Mouse (Mus musculus) liver, embryonic 12.5 days (tissue): Measurements from ENCODE around the gene Dld. TPM values are rescaled to one million over a fixed set of nuclear protein-coding genes. Genes with fewer than 3 reads are reported as not detected.

Experiments
- ATAC-seq: fragments of 200-750 bp; cut with Nextera tagmentation; 2 replicates; pipeline ENCODE4 v1.8.0; 2017; ENCODE audit warnings: moderate number of reproducible peaks, mild to moderate bottlenecking, moderate library complexity
- H3K27ac ChIP-seq: fragments of 300-500 bp; sonication (generic); 2 replicates; pipeline ENCODE4 v1.5.1; 2016; ENCODE audit warnings: mild to moderate bottlenecking
- H3K27me3 ChIP-seq: fragments of 300-500 bp; sonication (generic); replicated peaks from 2 replicates; pipeline ENCODE4 v1.6.1; 2016; ENCODE audit warnings: mild to moderate bottlenecking, moderate library complexity
- H3K36me3 ChIP-seq: fragments of 300-500 bp; sonication (generic); 2 replicates; pipeline ENCODE4 v1.6.1; 2016; ENCODE audit warnings: mild to moderate bottlenecking, moderate library complexity
- H3K4me1 ChIP-seq: fragments of 300-500 bp; sonication (generic); 2 replicates; pipeline ENCODE4 v1.6.1; 2016
- H3K4me2 ChIP-seq: fragments of 300-500 bp; sonication (generic); 2 replicates; pipeline ENCODE4 v1.6.1; 2016; ENCODE audit warnings: mild to moderate bottlenecking, moderate library complexity
- H3K4me3 ChIP-seq: fragments of 300-500 bp; sonication (generic); 2 replicates; pipeline ENCODE4 v1.5.1; 2016; ENCODE audit warnings: mild to moderate bottlenecking, moderate library complexity
- H3K9ac ChIP-seq: fragments of 300-500 bp; sonication (generic); 2 replicates; pipeline ENCODE4 v1.6.1; 2016; ENCODE audit warnings: mild to moderate bottlenecking, moderate library complexity
- H3K9me3 ChIP-seq: fragments of 300-500 bp; sonication (generic); replicated peaks from 2 replicates; pipeline ENCODE4 v1.6.1; 2016; ENCODE audit warnings: mild to moderate bottlenecking, moderate library complexity
- WGBS: fragments of 180-500 bp; shearing (Covaris S2); methylation state at CpG from one replicate; pipeline ENCODE4 v1.1.7; 2016; ENCODE audit not compliant: insufficient replicate concordance; 5-methylcytosine and 5-hydroxymethylcytosine counted together
- polyA plus RNA-seq: library from polyadenylated mRNA; unstranded; fragments of >200 nt; fragmentation: Nextera tagmentation; extraction: Ambion mirVana; gene quantifications from 2 replicates; pipeline ENCODE4 v1.2.1, GENCODE M21; 2016

The Dld gene
- polyA plus RNA-seq, 1 experiment from 2014 or later = 111 TPM

DNA sequence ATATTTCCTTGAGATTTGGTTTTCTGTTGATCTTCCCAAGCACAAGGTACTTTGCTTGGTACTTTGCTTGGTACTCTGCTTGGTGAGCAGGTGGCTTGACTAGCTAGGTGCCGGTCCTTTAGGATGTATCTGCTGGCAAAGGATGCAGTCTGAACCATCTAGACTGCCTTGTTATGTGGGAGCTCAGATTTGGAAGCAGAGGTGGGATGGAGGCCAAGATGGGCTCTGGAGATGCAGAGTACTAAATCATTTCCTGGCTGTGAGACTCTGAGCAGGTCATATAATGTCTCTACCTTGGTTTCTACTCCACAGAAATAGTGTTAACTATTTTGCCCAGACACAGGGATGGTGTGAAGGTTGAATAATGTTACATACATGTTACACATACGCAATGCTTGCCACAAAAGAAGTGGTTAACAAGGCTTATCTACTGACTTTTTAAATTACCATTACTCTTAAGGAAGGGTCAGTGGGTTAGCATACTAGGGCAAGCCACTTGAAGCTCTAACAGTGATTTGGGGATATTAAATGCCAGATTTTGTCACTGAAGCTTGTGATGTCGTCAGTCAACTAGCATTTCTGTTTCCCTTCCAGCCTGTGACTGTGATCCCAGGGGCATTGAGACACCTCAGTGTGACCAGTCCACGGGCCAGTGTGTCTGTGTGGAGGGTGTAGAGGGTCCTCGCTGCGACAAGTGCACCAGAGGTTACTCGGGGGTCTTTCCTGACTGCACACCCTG is 33.4 kb downstream of the Dld start:
- no peaks in the 10 kb centered on the region for H3K9me3 ChIP-seq
- no peak for ATAC-seq
- peaks cover 3% of the 10 kb centered on the region; the same call in 1 of the 2 replicates for H3K36me3 ChIP-seq
- no peaks in the 10 kb centered on the region for H3K27me3 ChIP-seq
- no peaks in the 10 kb centered on the region for H3K4me1 ChIP-seq
- no peak overlapping the region for H3K4me3 ChIP-seq
- no peak overlapping the region for H3K27ac ChIP-seq
- WGBS = 75% methylated on average over 7 of the region's 7 CpGs
- H3K9ac ChIP-seq = no peak overlapping the region
- H3K4me2 ChIP-seq = no peak overlapping the region

DNA sequence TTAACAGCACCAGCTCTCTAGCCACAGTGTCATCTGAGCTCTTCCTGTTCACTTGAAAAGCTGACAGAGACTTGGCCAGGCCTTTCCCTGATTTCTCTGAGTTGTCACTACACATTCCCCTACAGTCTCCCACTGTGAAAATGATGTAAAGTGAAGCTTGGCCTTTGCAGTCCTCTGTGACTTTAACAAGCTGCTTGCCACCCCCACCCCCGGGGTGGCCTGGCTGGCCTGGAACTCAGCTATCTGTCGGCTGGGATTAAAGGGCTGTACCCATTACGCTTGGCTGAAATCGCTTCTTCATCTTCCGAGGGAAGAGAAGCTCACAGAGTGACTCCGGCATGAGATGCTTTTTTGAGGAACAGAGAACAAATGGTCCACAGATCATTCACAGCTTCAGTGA is 35.3 kb downstream of the Dld start:
- ATAC-seq = no peak
- H3K27ac ChIP-seq = no peak overlapping the region
- H3K4me2 ChIP-seq = no peak overlapping the region
- H3K4me3 ChIP-seq = no peak overlapping the region
- 68% methylated on average over 6 of the region's 6 CpGs for WGBS
- H3K36me3 ChIP-seq = peaks cover 3% of the 10 kb centered on the region; the same call in 1 of the 2 replicates
- no peaks in the 10 kb centered on the region for H3K4me1 ChIP-seq
- no peak overlapping the region for H3K9ac ChIP-seq
- H3K27me3 ChIP-seq = no peaks in the 10 kb centered on the region
- no peaks in the 10 kb centered on the region for H3K9me3 ChIP-seq

DNA sequence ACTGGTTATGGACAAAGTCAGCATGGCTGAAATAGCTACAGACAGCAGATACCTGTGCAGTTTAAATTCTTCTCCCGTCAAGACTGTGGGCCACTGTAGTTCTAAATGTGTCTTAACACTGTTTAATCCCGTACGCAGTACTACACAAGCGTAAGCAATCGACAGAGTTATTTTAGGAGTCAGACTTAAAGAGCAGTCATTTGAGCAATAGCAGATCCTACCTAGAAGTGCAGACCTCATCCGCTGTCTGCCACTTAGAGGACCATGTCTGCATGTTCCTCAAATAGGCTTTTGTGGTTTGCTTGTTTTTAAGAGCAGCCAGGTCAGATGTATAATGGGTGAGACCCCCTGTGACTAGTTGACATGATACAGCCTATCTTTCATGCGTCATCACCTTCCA is 36.9 kb downstream of the Dld start:
- H3K36me3 ChIP-seq = peaks cover 6% of the 10 kb centered on the region
- no peaks in the 10 kb centered on the region for H3K4me1 ChIP-seq
- no peak overlapping the region for H3K27ac ChIP-seq
- ATAC-seq = no peak
- no peaks in the 10 kb centered on the region for H3K27me3 ChIP-seq
- no peak overlapping the region for H3K9ac ChIP-seq
- no peak overlapping the region for H3K4me3 ChIP-seq
- no peaks in the 10 kb centered on the region for H3K9me3 ChIP-seq
- 77% methylated on average over 7 of the region's 7 CpGs for WGBS
- no peak overlapping the region for H3K4me2 ChIP-seq

DNA sequence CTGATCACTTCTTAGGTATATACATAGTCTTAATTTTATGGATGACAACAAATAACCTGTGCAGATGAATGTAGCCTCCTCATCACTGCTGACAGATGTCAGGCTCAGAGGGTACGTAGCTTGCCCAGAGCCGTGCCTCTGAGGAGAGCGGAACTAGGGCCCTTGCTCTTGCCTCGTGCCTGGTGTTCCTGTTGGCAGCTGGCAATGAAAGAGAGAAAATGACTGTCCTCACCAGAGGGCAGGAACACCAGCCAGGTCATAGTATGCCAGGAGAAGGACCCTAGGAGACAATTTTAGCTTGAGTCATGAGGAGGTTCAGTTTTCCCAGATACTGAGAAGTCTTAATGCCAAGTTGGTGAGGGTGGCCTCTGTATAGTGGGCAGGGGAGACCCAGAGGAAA is 38.1 kb downstream of the Dld start:
- Histone ChIP-seq H3K4me2 (no peak overlapping the region), H3K27me3 (no peaks in the 10 kb centered on the region), H3K27ac (no peak overlapping the region), H3K9me3 (no peaks in the 10 kb centered on the region), H3K36me3 (peaks cover 6% of the 10 kb centered on the region), H3K4me3 (no peak overlapping the region), H3K4me1 (no peaks in the 10 kb centered on the region), H3K9ac (no peak overlapping the region)
- ATAC-seq = no peak
- 86% methylated on average over 4 of the region's 4 CpGs for WGBS

DNA sequence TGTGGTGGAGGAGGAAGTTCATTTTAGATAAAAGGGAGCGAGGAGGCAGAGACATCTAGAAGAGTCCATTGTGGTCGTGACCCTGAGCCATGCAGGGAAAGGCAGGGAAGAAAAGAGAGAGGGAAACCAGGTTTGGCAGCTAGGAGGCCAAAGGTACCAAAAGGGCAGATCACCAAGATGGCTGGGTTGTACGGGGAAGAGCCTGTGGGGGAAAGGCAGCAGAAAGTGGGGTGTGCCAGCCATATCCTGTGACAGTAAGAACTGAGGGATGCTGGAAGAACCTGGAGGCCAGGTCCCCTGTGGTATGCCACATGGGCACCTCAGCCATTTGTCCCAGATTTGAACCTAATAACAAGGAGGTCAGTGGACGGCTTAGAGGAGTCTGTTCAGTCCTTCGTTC is 39.0 kb downstream of the Dld start:
- 52% methylated on average over 5 of the region's 5 CpGs for WGBS
- H3K9me3 ChIP-seq = no peaks in the 10 kb centered on the region
- no peak overlapping the region for H3K27ac ChIP-seq
- H3K36me3 ChIP-seq = peaks cover 6% of the 10 kb centered on the region
- H3K4me3 ChIP-seq = no peak overlapping the region
- no peak for ATAC-seq
- no peaks in the 10 kb centered on the region for H3K4me1 ChIP-seq
- H3K27me3 ChIP-seq = no peaks in the 10 kb centered on the region
- no peak overlapping the region for H3K9ac ChIP-seq
- no peak overlapping the region for H3K4me2 ChIP-seq

DNA sequence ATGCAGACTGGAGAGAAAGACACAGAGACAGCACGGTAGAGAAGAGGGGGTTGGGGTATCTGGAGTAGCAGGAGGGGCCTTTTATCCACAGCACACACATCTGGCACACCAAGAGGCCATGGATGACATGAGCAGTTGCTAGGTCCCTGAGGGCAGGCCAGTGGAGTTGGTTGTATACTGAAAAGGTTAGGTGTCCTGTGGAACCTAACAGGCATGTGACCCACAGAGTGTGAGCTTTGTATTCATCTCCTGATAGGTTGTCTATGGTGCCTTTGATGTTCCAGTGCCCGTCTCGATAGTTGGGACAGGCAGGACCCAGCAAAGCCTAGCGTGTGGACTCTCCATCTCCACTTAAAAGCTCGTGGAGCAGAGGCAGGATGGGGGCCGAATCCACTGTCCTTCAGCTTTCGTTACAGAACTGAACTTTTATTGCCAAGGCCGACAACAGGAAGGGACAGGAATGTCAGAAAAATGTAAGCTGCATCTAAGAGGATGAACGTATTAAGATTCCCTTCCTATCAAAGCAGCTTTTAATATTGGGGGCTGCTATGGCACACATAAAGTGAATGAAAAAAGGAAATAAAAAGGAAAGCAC is 39.5 kb downstream of the Dld start:
- Histone ChIP-seq H3K4me3 (no peak overlapping the region), H3K9ac (no peak overlapping the region), H3K36me3 (peaks cover 9% of the 10 kb centered on the region), H3K4me2 (no peak overlapping the region), H3K27ac (no peak overlapping the region), H3K4me1 (no peaks in the 10 kb centered on the region), H3K27me3 (no peaks in the 10 kb centered on the region), H3K9me3 (no peaks in the 10 kb centered on the region)
- WGBS = 72% methylated on average over 9 of the region's 9 CpGs
- no peak for ATAC-seq

DNA sequence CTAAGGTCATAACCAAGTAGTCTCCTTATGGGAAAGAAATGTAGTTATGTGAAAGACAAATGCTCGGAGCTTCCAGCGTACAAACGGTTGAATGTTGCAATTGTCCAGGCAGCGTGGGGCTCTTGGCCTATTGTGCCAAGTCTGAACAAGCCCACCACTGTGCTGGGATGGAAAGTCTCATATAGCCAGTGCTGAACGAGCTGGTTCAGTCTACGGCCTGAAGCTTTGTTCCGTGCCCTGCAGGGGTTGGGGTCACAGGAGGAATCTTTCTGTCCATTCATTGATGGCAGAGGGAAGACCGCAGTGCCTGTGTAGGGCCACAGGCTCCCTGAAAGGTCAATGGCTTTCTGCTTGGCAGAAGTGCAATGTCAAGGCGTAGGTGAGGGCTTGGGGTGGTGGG is 40.6 kb downstream of the Dld start:
- Histone ChIP-seq H3K27ac (no peak overlapping the region), H3K36me3 (peaks cover 9% of the 10 kb centered on the region)
- ATAC-seq = no peak

DNA sequence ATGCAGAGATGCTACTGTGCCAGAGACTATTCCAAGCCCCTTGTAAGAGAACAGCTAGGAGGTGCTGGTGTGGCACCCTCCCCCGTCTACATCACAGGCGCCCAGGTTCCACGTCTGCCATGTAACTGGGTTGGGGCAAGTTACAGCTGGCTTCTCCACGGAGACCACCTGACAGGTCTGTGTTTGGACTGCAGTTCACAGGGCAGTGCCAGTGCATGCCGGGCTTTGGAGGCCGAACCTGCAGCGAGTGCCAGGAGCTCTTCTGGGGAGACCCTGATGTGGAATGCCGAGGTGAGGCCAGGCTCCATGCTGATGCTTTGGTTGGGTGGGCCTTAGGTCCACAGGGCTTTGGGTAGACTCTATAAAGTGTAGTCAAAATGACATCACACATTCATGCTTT is 43.5 kb downstream of the Dld start:
- Histone ChIP-seq H3K4me1 (no peaks in the 10 kb centered on the region), H3K4me2 (no peak overlapping the region), H3K27ac (no peak overlapping the region), H3K27me3 (no peaks in the 10 kb centered on the region), H3K9ac (no peak overlapping the region), H3K4me3 (no peak overlapping the region), H3K36me3 (peaks cover 5% of the 10 kb centered on the region; the same call in 1 of the 2 replicates), H3K9me3 (no peaks in the 10 kb centered on the region)
- ATAC-seq = no peak
- WGBS = 85% methylated on average over 8 of the region's 8 CpGs

More for the DNA sequence above, 40.6 kb downstream of the Dld start:
- Histone ChIP-seq H3K9me3 (no peaks in the 10 kb centered on the region), H3K9ac (no peak overlapping the region), H3K4me2 (no peak overlapping the region), H3K4me3 (no peak overlapping the region), H3K27me3 (no peaks in the 10 kb centered on the region), H3K4me1 (no peaks in the 10 kb centered on the region)
- WGBS = 75% methylated on average over 9 of the region's 9 CpGs

DNA sequence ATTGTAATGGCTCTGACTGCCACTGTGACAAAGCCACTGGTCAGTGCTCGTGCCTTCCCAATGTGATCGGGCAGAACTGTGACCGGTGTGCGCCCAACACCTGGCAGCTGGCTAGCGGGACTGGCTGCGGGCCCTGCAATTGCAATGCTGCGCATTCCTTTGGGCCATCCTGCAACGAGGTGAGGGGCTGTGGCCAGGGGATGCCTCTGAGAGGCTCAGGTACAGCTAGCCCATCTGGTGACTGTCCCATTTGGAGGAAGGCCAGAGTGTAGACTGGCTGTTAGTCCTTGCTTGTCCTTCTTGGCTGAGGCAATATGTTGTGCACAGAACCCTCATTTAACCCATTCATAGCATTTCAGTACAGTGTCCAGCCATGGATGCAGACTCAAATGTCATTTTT is 44.2 kb downstream of the Dld start:
- ATAC-seq = no peak
- Histone ChIP-seq H3K9ac (no peak overlapping the region), H3K9me3 (no peaks in the 10 kb centered on the region), H3K27me3 (no peaks in the 10 kb centered on the region), H3K4me2 (no peak overlapping the region), H3K27ac (no peak overlapping the region), H3K4me1 (no peaks in the 10 kb centered on the region), H3K4me3 (no peak overlapping the region), H3K36me3 (peaks cover 5% of the 10 kb centered on the region; the same call in 1 of the 2 replicates)
- 78% methylated on average over 8 of the region's 8 CpGs for WGBS

DNA sequence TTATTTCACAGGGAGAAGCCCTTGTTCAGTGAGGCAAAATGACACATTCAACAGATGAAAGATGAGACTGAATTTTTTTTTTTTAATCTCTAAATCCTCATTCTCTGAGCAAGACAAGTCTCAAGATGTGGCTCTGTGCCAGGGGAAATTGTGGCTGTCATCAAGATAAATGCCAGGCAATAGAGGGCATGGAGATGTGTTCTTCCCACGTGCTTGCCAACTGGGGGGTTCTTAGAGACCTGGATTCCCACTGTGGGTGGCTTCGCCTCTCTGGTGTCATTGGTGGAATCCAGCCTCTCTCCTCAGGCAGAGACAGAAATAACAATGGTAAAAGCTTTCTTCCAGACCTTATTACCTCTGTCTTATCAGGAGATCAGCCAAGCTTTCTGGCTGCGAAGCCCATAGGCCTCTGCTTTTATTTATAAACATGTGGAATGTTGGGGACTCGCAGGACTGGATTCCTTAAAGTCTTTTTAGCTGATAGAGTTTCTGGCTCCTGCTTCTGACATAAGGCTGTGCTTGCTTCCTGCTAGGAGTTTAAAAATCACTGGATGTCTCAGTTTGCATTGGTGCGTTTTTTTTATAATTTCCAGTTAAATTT is 45.1 kb downstream of the Dld start:
- 66% methylated on average over 5 of the region's 5 CpGs for WGBS
- H3K27ac ChIP-seq = no peak overlapping the region
- no peaks in the 10 kb centered on the region for H3K9me3 ChIP-seq
- H3K4me1 ChIP-seq = no peaks in the 10 kb centered on the region
- H3K4me2 ChIP-seq = no peak overlapping the region
- no peaks in the 10 kb centered on the region for H3K27me3 ChIP-seq
- peaks cover 5% of the 10 kb centered on the region; the same call in 1 of the 2 replicates for H3K36me3 ChIP-seq
- H3K4me3 ChIP-seq = no peak overlapping the region
- H3K9ac ChIP-seq = no peak overlapping the region
- ATAC-seq = no peak

DNA sequence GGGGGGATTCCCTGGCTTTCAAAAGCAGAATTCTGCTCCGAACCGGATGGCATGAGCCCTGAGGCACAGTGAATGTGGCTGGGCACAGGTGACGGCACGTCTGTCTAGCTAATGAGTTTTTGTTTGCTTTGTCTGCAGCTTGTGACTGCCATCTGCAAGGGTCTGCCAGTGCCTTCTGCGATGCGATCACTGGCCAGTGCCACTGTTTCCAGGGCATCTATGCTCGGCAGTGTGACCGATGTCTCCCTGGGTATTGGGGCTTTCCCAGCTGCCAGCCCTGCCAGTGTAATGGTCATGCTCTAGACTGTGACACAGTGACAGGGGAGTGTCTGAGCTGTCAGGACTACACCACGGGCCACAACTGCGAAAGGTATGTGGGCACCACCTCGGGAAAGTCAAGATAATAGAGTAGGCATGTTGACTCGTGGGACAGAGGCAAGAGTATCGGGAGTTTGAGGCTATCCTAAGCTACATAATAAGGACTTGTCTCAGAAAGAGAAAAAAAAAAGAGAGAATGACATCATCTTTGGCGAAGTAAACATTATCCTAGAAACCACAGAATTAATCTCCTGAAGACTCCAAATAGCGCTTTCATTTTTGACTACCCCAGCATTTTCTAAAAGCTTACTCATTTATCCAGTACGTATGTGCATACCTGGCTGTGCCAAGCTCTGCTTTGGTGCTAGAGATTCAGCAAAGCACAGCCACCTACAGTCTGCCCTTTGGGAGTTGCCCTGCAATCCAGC is 48.3 kb downstream of the Dld start:
- Histone ChIP-seq H3K9me3 (no peaks in the 10 kb centered on the region), H3K4me2 (no peak overlapping the region), H3K27me3 (no peaks in the 10 kb centered on the region), H3K4me3 (no peak overlapping the region), H3K4me1 (no peaks in the 10 kb centered on the region), H3K27ac (no peak overlapping the region), H3K36me3 (0 out of 2 replicates have a peak, but pooled peaks cover 3% of the 10 kb centered on the region), H3K9ac (no peak overlapping the region)
- no peak for ATAC-seq
- 77% methylated on average over 16 of the region's 16 CpGs for WGBS

DNA sequence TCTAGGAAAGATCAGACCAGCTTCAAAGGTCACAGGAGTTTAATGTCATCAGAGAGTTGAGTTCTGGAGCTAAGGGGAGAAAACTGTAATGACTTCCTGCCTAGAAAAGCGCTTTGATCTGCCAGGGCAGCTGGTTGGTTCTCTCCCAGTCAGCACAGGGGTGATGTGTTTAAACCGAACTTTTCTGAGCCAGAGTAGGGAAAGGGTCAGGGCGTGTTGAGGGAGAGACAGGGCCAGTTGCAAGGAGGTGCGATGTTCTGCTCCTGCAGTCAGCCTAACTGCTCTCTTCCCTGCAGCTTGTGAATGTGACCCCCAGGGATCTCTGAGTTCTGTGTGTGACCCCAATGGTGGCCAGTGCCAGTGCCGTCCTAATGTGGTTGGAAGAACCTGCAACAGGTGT is 49.0 kb downstream of the Dld start:
- no peak overlapping the region for H3K4me3 ChIP-seq
- H3K9me3 ChIP-seq = no peaks in the 10 kb centered on the region
- no peak overlapping the region for H3K4me2 ChIP-seq
- no peak overlapping the region for H3K27ac ChIP-seq
- no peaks in the 10 kb centered on the region for H3K27me3 ChIP-seq
- no peak overlapping the region for H3K9ac ChIP-seq
- 62% methylated on average over 5 of the region's 5 CpGs for WGBS
- H3K4me1 ChIP-seq = no peaks in the 10 kb centered on the region
- ATAC-seq = no peak
- H3K36me3 ChIP-seq = 0 out of 2 replicates have a peak, but pooled peaks cover 3% of the 10 kb centered on the region
